In the genomic region with DNA sequence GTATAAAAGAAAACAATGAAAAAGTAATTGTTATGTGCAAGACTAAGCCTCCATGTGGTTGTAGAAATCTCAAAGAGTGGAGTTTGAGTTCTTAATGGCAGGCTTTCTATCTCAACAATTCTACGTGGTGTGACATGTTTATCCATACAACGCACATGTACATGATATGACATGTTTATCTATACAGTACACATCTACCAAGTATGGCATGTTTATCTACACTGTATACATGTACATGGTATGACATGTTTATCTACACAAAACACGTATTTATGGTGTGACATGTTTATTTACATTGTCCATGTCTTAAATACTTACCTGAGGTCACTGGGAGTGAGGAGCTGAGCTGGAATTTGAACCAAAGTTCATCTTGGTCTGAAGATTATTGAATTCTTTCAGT, we compare ENCODE assay signal across 25 mouse cellular contexts.
"Had no signal": no experiment of that assay in that cellular context is flagged by ENCODE, and none has a peak within 500 bp of the region (broad histone marks: within the 10 kb centered on the region; RNA-seq: fewer than 3 reads in every experiment).

No protein-coding gene starts in this region.

- ATAC-seq: forebrain, postnatal 0 days; hindbrain, embryonic 16.5 days; inflammation-experienced regulatory T-cells, adult 6 months; intestine, embryonic 15.5 days; intestine, postnatal 0 days had no signal

- H3K9ac ChIP-seq: forebrain, postnatal 0 days; heart, embryonic 12.5 days; hindbrain, embryonic 12.5 days; hindbrain, embryonic 14.5 days; intestine, embryonic 15.5 days; limb, embryonic 12.5 days had no signal

- H3K36me3 ChIP-seq: heart, embryonic 10.5 days; heart, embryonic 12.5 days; hindbrain, embryonic 10.5 days; hindbrain, embryonic 12.5 days; intestine, embryonic 15.5 days; limb, embryonic 10.5 days; limb, embryonic 12.5 days had no signal

- DNase-seq: forebrain, postnatal 0 days; gastrocnemius, adult 2 months; gastrocnemius, postnatal 10 days; gastrocnemius, postnatal 25 days; heart, adult 18-20 months; heart, postnatal 10 days; heart, postnatal 4 days; kidney, adult 18-20 months; kidney, adult 8-10 months; kidney, postnatal 10 days; kidney, postnatal 25 days; kidney, postnatal 4 days had no signal

- H3K27me3 ChIP-seq: heart, embryonic 12.5 days; hindbrain, embryonic 12.5 days; intestine, embryonic 15.5 days; limb, embryonic 12.5 days had no signal

- H3K4me3 ChIP-seq: gastrocnemius, adult 2 months; heart, embryonic 10.5 days; heart, embryonic 12.5 days; hindbrain, embryonic 10.5 days; hindbrain, embryonic 12.5 days; intestine, embryonic 15.5 days; layer of hippocampus, adult 2 months; left cerebral cortex, adult 2 months; limb, embryonic 10.5 days; limb, embryonic 12.5 days had no signal

- H3K27ac ChIP-seq: gastrocnemius, adult 2 months; heart, embryonic 10.5 days; hindbrain, embryonic 10.5 days; hindbrain, embryonic 12.5 days; hindbrain, embryonic 14.5 days; intestine, embryonic 15.5 days; layer of hippocampus, adult 2 months; left cerebral cortex, adult 2 months; limb, embryonic 10.5 days; limb, embryonic 12.5 days had no signal

- H3K4me1 ChIP-seq: heart, embryonic 10.5 days; heart, embryonic 12.5 days; hindbrain, embryonic 10.5 days; intestine, embryonic 15.5 days; limb, embryonic 12.5 days had no signal

- H3K9me3 ChIP-seq: heart, embryonic 10.5 days; heart, embryonic 12.5 days; hindbrain, embryonic 10.5 days; hindbrain, embryonic 12.5 days; intestine, embryonic 15.5 days; limb, embryonic 10.5 days; limb, embryonic 12.5 days had no signal

- H3K4me2 ChIP-seq: heart, embryonic 12.5 days; hindbrain, embryonic 12.5 days; hindbrain, embryonic 14.5 days; intestine, embryonic 15.5 days; limb, embryonic 12.5 days had no signal
